8 mouse cellular contexts compared by ENCODE assay signal in the genomic region with DNA sequence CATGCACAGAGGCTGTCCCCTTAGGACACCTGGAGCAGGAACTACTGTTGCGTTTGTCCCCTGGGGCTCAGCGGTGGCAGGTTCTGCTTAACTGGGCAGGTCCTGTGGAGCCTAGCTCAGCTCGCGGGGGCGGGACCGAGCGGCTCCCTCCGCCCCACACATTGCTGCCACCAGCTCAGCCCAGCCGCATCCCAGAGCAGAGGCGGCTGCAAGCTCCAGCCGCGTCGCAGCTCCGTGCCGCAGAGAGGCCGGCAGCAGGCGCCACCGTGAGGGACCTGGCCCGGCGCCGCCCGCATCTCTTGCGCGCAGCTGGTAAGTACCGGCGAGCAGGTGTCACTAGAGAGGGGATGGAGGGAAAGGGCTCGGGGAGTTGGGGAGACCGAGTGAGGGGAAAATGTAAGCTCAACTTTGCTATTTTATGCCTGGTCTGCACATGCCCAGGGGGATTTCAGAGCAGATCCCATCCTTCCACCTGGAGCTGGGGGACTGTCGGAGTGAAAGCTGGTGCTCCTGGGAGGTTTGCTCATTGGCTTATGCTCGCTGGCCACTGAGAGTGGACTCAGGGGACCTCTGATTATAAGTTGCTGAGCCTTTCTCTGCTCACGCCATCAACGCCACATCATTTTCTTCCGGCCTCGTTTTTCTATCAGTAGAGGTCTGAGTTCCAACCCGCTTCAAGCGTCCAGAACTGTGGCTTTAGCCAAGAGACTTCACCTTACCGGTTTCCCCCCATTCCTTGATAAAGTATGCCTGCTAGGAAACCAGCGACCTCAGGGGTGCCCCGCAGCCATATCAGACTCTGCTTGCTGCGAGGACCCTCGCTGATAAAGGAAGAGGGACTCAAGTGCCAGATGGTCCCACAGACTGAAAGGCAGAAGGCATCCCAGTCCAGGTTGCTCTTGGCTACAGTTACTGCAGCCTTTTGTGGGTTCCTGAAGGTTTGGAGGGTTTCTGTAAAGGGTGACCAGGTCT. TPM values are rescaled to one million over a fixed set of nuclear protein-coding genes. Genes with fewer than 3 reads are reported as not detected.
DNase-seq lines count a peak whose midpoint lies in the region; ATAC-seq lines count a peak whose summit lies in the region.

A gene (plus strand): TSS at position 86 of the 972 bp plus-strand sequence.

- ATAC-seq in intestine, embryonic 16.5 days: peak; percentile 95

- H3K27me3 ChIP-seq in intestine, embryonic 16.5 days (replicated peaks; ENCODE audit: control insufficient read depth, insufficient read depth, low read length): peaks cover 14% of the 10 kb centered on the region; the same call in 1 of the 2 replicates

- H3K4me1 ChIP-seq in intestine, embryonic 16.5 days (ENCODE audit: control insufficient read depth, insufficient read depth, low read length): 0 out of 2 replicates have a peak, but pooled peaks cover 5% of the 10 kb centered on the region

- peak within 1 kb of the TSS; percentile 22 for H3K9ac ChIP-seq in intestine, embryonic 16.5 days (ENCODE audit: low read depth, low read length)

- no peaks in the 10 kb centered on the region for H3K9me3 ChIP-seq in intestine, embryonic 16.5 days (ENCODE audit: control insufficient read depth, low read length)

- H3K36me3 ChIP-seq in intestine, embryonic 16.5 days (ENCODE audit: control insufficient read depth, insufficient read depth, low read length): no peaks in the 10 kb centered on the region
- no peaks in the 10 kb centered on the region for H3K36me3 ChIP-seq in macrophage (ENCODE audit: inconsistent target)

- WGBS in intestine, embryonic 16.5 days: 2% methylated on average over 41 of the region's 41 CpGs
- 17% methylated on average over 41 of the region's 41 CpGs for WGBS in macrophage (ENCODE audit: missing documents)

- peak; percentile 32 to 34 for DNase-seq in adrenal gland, adult 18-20 months (ENCODE audit: low spot score in 2 of 2)
- DNase-seq in cerebellum, postnatal 36 days: peak; percentile 77 to 82
- peak; percentile 35 for DNase-seq in gastrocnemius, postnatal 10 days
- peak in 1 of 2 experiments; percentile 70 for DNase-seq in left cerebral cortex, postnatal 10 days (ENCODE audit: extremely low spot score in 1 of 2, low spot score in 2 of 2)
- peak; percentile 62 for DNase-seq in right cerebral cortex, postnatal 14 days
- peak; percentile 2 to 10 for DNase-seq in urinary bladder, postnatal 36 days (ENCODE audit: low spot score in 2 of 2)

- intact Hi-C loops in left cerebral cortex, postnatal 10 days (cut with DNase I): no loop called here

- peak within 1 kb of the TSS; percentile 87 for H3K4me2 ChIP-seq in intestine, embryonic 16.5 days (ENCODE audit: low read depth, low read length)

- H3K79me2 ChIP-seq in macrophage (ENCODE audit: inconsistent target): no peaks in the 10 kb centered on the region

- no peak within 1 kb of the TSS for H3K27ac ChIP-seq in intestine, embryonic 16.5 days (ENCODE audit: low read length)
- H3K27ac ChIP-seq in macrophage: no peak within 1 kb of the TSS

- H3K4me3 ChIP-seq in intestine, embryonic 16.5 days (ENCODE audit: low read length): peak within 1 kb of the TSS; percentile 46
- peak within 1 kb of the TSS; percentile 47 for H3K4me3 ChIP-seq in macrophage (ENCODE audit: inconsistent target)

RNA-seq across cellular contexts. Expression of the gene that starts here (rescaled TPM):
- total RNA-seq in adrenal gland, adult 18-20 months (2021): 1 to 10 TPM in 1 of 2 experiments, under 1 TPM in 1; 0.80 to 1.2 TPM
- not detected for total RNA-seq in gastrocnemius, postnatal 10 days (2021)
- 1.3 and 2.4 TPM in 2 replicates for polyA plus RNA-seq in intestine, embryonic 16.5 days (2015; fragmentation: Nextera tagmentation; extraction: Ambion mirVana)
- total RNA-seq in left cerebral cortex, postnatal 10 days (2021): 10 to 100 TPM; 10.9 to 11.3 TPM
- total RNA-seq in macrophage (2018; cell fraction: chromatin; rRNA removed): 10 to 100 TPM in 11 of 26 experiments, 1 to 10 TPM in 14, under 1 TPM in 1; 0.80 to 44.6 (median 8.4) TPM
- total RNA-seq in macrophage (2018; cell fraction: cytosol; rRNA removed): 10 to 100 TPM; 26.9 to 55.6 (median 43.4) TPM
- total RNA-seq in macrophage (2018; cell fraction: nucleus; rRNA removed): 10 to 100 TPM in 21 of 26 experiments, 1 to 10 TPM in 5; 6.0 to 68.5 (median 17.9) TPM
- 38.3 to 44.2 TPM (median 42.5 TPM) in 3 replicates for polyA plus RNA-seq in macrophage (2018)

Comparison
In these comparisons a context has a peak if more than half of its experiments do, and no peak if none do; other contexts are left out.
1. RNA of the gene that starts here (total RNA-seq): 10.9 to 11.3 TPM in left cerebral cortex, postnatal 10 days; 0.80 to 1.2 TPM in adrenal gland, adult 18-20 months and not detected in gastrocnemius, postnatal 10 days; every median in the first group is over 4 times any median in the second.
2. RNA of the gene that starts here (polyA plus RNA-seq): 38.3 to 44.2 TPM in macrophage; 1.3 to 2.4 TPM in intestine, embryonic 16.5 days; every median in the first group is over 10 times any median in the second.
3. Peak in DNase-seq in gastrocnemius, postnatal 10 days; RNA of the gene not detected or under 1 TPM.